Mouse (Mus musculus) heart, embryonic 12.5 days (tissue): Measurements from ENCODE around the gene Katnal1. TPM values are rescaled to one million over a fixed set of nuclear protein-coding genes. Genes with fewer than 3 reads are reported as not detected.

Experiments
- ATAC-seq: fragments of 200-750 bp; cut with Nextera tagmentation; 2 replicates; pipeline ENCODE4 v1.8.0; 2017; ENCODE audit warnings: moderate TSS enrichment, moderate library complexity; ENCODE audit not compliant: insufficient number of reproducible peaks, low FRiP score
- H3K27ac ChIP-seq: fragments of 300-500 bp; sonication (generic); 2 replicates; pipeline ENCODE4 v1.5.1; 2016; ENCODE audit warnings: mild to moderate bottlenecking, moderate library complexity; ENCODE audit not compliant: poor library complexity, severe bottlenecking
- H3K27me3 ChIP-seq: fragments of 300-500 bp; sonication (generic); replicated peaks from 2 replicates; pipeline ENCODE4 v1.6.1; 2016; ENCODE audit warnings: mild to moderate bottlenecking, moderate library complexity
- H3K36me3 ChIP-seq: fragments of 300-500 bp; sonication (generic); 2 replicates; pipeline ENCODE4 v1.6.1; 2016; ENCODE audit warnings: mild to moderate bottlenecking, moderate library complexity
- H3K4me1 ChIP-seq: fragments of 300-500 bp; sonication (generic); replicated peaks from 2 replicates; pipeline ENCODE4 v1.6.1; 2016; ENCODE audit warnings: mild to moderate bottlenecking
- H3K4me2 ChIP-seq: fragments of 300-500 bp; sonication (generic); 2 replicates; pipeline ENCODE4 v1.6.1; 2016; ENCODE audit warnings: mild to moderate bottlenecking, moderate library complexity
- H3K4me3 ChIP-seq: fragments of 300-500 bp; sonication (generic); 2 replicates; pipeline ENCODE4 v1.5.1; 2016; ENCODE audit warnings: mild to moderate bottlenecking
- H3K9ac ChIP-seq: fragments of 300-500 bp; sonication (generic); 2 replicates; pipeline ENCODE4 v1.6.1; 2016; ENCODE audit warnings: mild to moderate bottlenecking, moderate library complexity
- H3K9me3 ChIP-seq: fragments of 300-500 bp; sonication (generic); replicated peaks from 2 replicates; pipeline ENCODE4 v1.6.1; 2016; ENCODE audit warnings: mild to moderate bottlenecking, moderate library complexity
- WGBS: fragments of 180-500 bp; shearing (Covaris S2); methylation state at CpG from one replicate; pipeline ENCODE4 v1.1.7; 2016; 5-methylcytosine and 5-hydroxymethylcytosine counted together
- polyA plus RNA-seq: library from polyadenylated mRNA; unstranded; fragments of >200 nt; fragmentation: Nextera tagmentation; extraction: Ambion mirVana; gene quantifications from 2 replicates; pipeline ENCODE4 v1.2.1, GENCODE M21; 2016

Katnal1 gene
- polyA plus RNA-seq, 1 experiment from 2014 or later, result 19.2 TPM

DNA sequence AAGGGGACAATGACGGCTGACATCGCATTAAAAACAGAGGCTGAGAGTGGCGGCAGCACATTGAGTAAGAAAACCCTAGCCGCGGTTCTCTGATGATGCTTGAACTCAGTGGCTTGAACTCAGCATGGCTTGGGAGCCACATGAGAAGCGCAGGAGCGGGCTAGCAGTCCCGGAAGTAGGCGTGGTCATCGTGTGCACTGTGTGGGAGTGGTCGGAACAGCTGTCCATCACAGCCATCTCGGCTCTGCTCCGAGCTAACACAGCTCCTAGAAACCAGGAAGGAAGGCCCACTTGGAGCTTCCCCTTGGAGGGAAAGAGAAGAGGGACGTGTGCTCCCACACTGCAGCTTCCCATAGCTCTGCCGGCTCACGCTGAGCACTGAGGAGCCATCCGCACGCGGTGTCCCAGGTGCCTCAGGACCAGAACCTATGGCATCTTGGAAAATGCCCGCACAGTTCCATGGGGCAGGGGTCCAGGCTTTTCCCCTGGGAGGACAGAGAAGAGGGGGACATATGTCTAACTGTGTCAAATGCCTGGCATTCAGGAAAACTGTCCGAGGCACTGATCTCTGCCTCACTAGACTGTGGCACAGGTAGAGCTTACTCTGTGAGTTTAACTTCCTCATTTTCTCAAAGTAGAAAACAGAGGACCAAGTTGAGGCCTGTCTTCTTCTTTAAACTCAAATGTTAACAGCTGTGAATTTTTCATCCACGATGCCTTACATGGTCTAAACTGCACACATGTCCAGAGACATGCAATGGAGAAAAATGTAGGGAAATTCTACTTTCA is 43.1 kb downstream of the Katnal1 start:
- ATAC-seq, result peak; percentile 93
- no peak overlapping the region for H3K27ac ChIP-seq
- no peaks in the 10 kb centered on the region for H3K9me3 ChIP-seq
- H3K4me2 ChIP-seq, result peak overlapping the region; percentile 52
- WGBS, result 33% methylated on average over 22 of the region's 22 CpGs
- H3K4me3 ChIP-seq, result no peak overlapping the region; the same call in 1 of the 2 replicates
- H3K36me3 ChIP-seq, result peaks cover 68% of the 10 kb centered on the region
- H3K27me3 ChIP-seq, result no peaks in the 10 kb centered on the region
- H3K4me1 ChIP-seq, result 0 out of 2 replicates have a peak, but pooled peaks cover 3% of the 10 kb centered on the region
- no peak overlapping the region for H3K9ac ChIP-seq

DNA sequence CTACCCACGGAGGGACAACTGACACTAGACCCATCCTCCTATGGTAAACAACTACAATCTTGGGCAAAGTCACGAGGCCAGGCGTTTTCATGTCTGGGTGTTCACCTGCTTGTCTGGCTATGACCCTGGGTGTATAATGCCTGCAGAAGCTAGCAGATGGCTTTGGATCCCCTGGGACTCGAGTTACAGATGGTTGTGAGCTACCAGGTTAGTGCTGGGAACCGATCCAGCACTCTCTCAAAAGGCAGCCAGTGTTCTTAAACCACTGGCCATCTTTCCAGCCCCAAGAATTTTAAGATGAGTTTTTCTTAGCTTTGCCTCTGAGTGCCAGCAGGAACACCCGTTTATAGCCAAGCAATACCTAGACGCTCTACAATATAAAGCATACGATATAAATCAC is 45.4 kb downstream of the Katnal1 start:
- H3K36me3 ChIP-seq, result peaks cover 68% of the 10 kb centered on the region
- H3K9me3 ChIP-seq, result peaks cover 6% of the 10 kb centered on the region; the same call in 1 of the 2 replicates
- H3K27ac ChIP-seq, result no peak overlapping the region
- H3K4me2 ChIP-seq, result no peak overlapping the region
- no peak overlapping the region for H3K9ac ChIP-seq
- no peaks in the 10 kb centered on the region for H3K27me3 ChIP-seq
- no peak overlapping the region for H3K4me3 ChIP-seq
- no peak for ATAC-seq
- WGBS, result 89% methylated on average over 8 of the region's 8 CpGs
- 0 out of 2 replicates have a peak, but pooled peaks cover 3% of the 10 kb centered on the region for H3K4me1 ChIP-seq

DNA sequence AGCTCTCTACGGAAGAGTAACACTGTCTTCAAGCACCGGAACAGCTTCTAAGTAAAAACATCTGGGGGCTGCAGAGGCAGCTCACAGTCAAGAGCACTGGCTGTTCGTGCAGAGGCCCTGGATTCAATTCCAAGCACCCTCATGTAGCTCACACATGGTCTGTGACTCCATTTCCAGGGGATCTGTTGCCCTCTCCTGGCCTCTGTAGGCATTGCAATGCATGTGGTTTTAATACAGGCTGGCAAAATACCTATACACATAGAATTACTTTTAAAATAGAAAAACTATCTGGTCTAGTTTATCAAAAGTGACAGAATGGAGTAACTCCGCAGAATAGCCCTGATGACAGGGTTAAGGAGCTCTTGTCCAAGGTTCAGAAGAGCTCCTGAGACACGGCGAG is 49.9 kb downstream of the Katnal1 start:
- Histone ChIP-seq H3K4me2 (no peak overlapping the region), H3K36me3 (peaks cover 77% of the 10 kb centered on the region), H3K27ac (no peak overlapping the region), H3K4me3 (no peak overlapping the region), H3K27me3 (no peaks in the 10 kb centered on the region), H3K9ac (no peak overlapping the region), H3K4me1 (no peaks in the 10 kb centered on the region), H3K9me3 (peaks cover 6% of the 10 kb centered on the region; the same call in 1 of the 2 replicates)
- 88% methylated on average over 6 of the region's 6 CpGs for WGBS
- ATAC-seq, result no peak

DNA sequence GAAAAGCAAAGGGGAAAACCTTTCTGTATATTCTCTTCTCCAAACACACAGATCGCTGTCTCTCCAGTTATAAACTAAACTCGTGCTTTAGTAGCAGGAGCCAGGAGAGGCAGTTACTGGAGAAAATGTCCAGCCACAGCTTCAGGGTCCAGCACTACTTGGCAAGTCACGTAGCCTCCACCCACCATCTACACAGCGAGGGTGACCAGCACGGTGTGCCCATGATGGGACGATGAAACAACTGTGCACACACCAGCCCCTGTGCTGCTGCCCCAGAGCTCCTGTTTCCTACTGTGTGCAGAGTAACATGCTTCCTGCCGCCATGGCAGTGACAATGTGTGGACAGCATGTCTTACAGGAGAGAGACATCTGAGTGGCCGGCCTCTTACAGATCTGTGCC is 56.0 kb downstream of the Katnal1 start:
- ATAC-seq, result no peak

DNA sequence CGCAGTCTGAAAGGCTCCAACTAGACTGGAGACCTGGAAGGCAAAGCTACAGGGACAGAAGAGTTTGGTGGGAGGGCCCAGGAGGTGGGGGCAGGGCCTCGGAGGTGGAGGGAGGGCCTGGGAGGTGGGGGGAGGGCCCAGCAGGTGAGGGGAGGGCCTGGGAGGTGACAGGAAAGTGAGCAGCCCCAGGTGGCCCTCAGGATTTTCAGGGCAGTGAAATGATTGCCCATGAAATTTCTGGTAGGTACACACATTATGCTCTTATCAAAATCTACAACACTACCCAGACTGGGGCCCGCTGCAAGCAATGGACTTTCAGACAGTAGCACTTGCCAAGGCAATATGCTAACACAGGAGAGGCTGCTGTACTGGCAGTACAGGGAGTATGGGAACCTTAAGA is 59.5 kb downstream of the Katnal1 start:
- no peak for ATAC-seq
- WGBS, result 31% methylated on average over 3 of the region's 3 CpGs
- H3K4me3 ChIP-seq, result no peak overlapping the region
- H3K27ac ChIP-seq, result no peak overlapping the region
- no peak overlapping the region for H3K4me2 ChIP-seq
- H3K36me3 ChIP-seq, result peaks cover 20% of the 10 kb centered on the region
- H3K4me1 ChIP-seq, result no peaks in the 10 kb centered on the region
- no peak overlapping the region for H3K9ac ChIP-seq
- H3K27me3 ChIP-seq, result no peaks in the 10 kb centered on the region
- H3K9me3 ChIP-seq, result no peaks in the 10 kb centered on the region

More for the DNA sequence above, 56.0 kb downstream of the Katnal1 start:
- Histone ChIP-seq H3K9ac (no peak overlapping the region), H3K4me3 (no peak overlapping the region), H3K27ac (no peak overlapping the region), H3K27me3 (no peaks in the 10 kb centered on the region), H3K4me2 (no peak overlapping the region), H3K36me3 (peaks cover 53% of the 10 kb centered on the region), H3K9me3 (no peaks in the 10 kb centered on the region), H3K4me1 (no peaks in the 10 kb centered on the region)
- 74% methylated on average over 8 of the region's 8 CpGs for WGBS

DNA sequence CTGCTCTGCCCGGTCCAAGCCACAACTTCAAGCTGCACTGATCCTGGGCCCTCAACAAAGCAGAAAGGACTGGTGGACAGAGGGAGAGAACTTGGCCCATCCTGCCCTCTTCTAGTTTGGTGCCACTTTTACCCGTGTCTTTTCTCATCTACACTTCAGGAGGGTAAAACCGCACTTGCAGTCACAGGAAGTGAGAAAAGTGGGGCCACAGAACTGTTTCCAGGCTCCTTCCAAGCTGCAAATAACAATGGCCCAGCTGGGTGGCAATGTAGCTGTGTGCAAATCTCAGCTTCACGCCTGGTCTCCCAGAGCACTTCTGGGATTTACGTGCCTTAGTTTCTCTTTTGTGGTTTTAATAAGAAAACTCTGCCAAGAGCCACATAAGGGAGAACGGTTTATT is 61.4 kb downstream of the Katnal1 start:
- no peak overlapping the region for H3K27ac ChIP-seq
- no peak overlapping the region for H3K4me3 ChIP-seq
- H3K27me3 ChIP-seq, result no peaks in the 10 kb centered on the region
- peaks cover 6% of the 10 kb centered on the region; the same call in 1 of the 2 replicates for H3K36me3 ChIP-seq
- no peak for ATAC-seq
- H3K4me1 ChIP-seq, result no peaks in the 10 kb centered on the region
- H3K9me3 ChIP-seq, result no peaks in the 10 kb centered on the region
- 74% methylated on average over 6 of the region's 6 CpGs for WGBS
- no peak overlapping the region for H3K4me2 ChIP-seq
- H3K9ac ChIP-seq, result no peak overlapping the region

DNA sequence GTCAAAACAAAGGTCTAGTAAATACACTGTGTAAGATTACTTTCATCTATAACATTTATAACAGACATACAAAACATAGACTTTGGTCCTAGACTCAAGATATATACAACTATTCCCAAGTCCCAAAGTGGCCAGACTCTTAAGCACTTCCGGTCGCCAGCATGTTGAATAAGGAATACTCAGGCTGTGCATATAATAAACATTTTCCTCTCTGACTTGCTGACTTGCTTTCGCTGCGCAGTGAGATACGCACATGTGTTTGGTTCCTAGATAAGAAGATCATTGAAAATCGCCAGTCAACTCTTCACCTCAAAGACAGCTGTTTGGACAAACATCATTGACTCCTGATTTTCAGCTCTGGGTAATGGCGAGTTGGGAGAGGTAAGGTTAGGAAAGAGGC is 61.9 kb downstream of the Katnal1 start:
- ATAC-seq, result no peak

DNA sequence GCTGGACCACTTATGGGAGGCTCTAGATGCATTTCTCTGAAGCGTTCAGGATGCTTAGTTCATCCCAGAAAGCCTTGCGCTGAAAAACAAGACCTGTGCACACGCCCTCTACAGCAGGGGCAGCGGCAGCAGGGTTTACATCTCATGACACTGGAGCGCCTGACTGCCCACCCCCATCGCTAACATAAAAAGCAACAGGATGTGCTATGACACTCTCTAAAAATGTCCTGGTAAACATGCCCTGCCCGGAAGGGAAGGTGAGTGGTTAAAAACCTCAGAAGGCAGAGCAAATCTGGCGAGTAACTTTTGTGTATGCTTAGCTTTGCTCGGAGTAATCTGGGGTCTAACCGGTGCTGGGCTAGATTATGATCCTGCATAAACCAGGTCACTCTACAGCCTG is 62.5 kb downstream of the Katnal1 start:
- no peak for ATAC-seq
- Histone ChIP-seq H3K36me3 (no peaks in the 10 kb centered on the region; the same call in 1 of the 2 replicates), H3K27ac (no peak overlapping the region), H3K9ac (no peak overlapping the region), H3K9me3 (no peaks in the 10 kb centered on the region), H3K4me2 (no peak overlapping the region), H3K4me1 (no peaks in the 10 kb centered on the region), H3K27me3 (no peaks in the 10 kb centered on the region), H3K4me3 (no peak overlapping the region)
- 66% methylated on average over 10 of the region's 10 CpGs for WGBS

More for the DNA sequence above, 61.9 kb downstream of the Katnal1 start:
- H3K36me3 ChIP-seq, result peaks cover 1% of the 10 kb centered on the region; the same call in 1 of the 2 replicates
- H3K4me3 ChIP-seq, result no peak overlapping the region
- H3K9me3 ChIP-seq, result no peaks in the 10 kb centered on the region
- no peak overlapping the region for H3K27ac ChIP-seq
- no peak overlapping the region for H3K4me2 ChIP-seq
- no peaks in the 10 kb centered on the region for H3K4me1 ChIP-seq
- no peak overlapping the region for H3K9ac ChIP-seq
- no peaks in the 10 kb centered on the region for H3K27me3 ChIP-seq
- WGBS, result 67% methylated on average over 7 of the region's 7 CpGs

DNA sequence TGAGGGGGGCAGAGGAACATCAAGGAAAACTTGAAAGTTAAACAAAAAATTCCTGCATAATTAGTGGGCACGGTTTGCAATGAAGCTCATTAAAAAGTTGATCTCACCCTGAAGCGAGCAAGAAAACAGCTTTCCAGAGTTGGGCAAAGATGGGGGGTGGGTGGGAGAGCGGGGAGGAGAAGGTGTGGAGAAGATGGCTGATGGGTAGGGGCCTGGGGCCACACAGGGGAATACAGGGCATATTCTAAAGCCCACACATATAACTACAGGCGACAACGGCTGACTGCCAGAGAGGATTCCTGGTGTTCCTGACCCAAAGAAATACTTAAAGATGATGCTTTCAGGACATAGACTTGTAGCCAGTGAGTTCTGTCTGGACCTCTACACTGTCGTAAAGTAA is 65.7 kb downstream of the Katnal1 start:
- Histone ChIP-seq H3K27ac (no peak overlapping the region), H3K9ac (no peak overlapping the region), H3K4me2 (no peak overlapping the region), H3K4me1 (no peaks in the 10 kb centered on the region), H3K4me3 (no peak overlapping the region), H3K9me3 (no peaks in the 10 kb centered on the region), H3K27me3 (no peaks in the 10 kb centered on the region), H3K36me3 (no peaks in the 10 kb centered on the region)
- ATAC-seq, result no peak
- WGBS, result 71% methylated on average over 6 of the region's 6 CpGs

DNA sequence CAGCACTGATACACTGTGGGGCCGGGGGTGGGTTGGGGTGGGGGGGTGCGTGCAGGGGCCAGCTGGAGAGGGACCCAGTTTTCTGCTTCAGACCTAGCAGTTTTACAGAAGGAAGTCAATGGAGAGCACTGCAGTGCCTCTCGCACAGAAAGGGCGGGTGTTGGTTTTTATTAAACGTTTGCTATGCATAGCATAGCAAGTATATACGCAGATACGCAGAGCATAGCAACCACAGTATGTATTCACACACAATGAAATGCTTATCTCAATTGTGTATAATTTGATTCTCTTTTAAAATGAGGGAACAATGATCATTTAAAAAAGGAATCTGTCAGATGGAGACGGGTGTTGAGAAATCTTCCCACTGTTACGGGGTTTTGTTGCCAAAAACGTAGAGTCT is 66.3 kb downstream of the Katnal1 start:
- WGBS, result 85% methylated on average over 10 of the region's 10 CpGs

DNA sequence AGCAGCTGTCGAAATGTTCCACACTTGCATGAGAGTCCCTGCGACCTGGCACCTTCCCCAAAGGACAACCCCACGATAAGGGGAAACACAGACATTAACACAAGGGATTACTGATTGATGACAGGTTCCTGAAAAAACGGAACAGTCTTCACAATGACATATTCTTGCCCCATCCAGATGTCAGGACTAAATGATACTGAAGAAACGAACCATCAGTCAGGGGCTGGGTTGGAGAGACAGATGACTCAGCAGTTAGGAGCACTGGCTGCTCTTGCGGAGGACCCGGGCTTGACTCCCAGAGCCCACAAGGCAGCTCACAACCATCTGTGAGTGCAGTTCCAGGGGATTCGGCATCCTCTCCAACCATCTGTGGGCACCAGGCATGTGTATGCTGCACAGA is 67.0 kb downstream of the Katnal1 start:
- Histone ChIP-seq H3K9me3 (no peaks in the 10 kb centered on the region), H3K27ac (no peak overlapping the region), H3K9ac (no peak overlapping the region), H3K27me3 (no peaks in the 10 kb centered on the region), H3K4me1 (no peaks in the 10 kb centered on the region), H3K4me2 (no peak overlapping the region), H3K4me3 (no peak overlapping the region), H3K36me3 (no peaks in the 10 kb centered on the region)
- whole genome bisulfite sequencing, result 50% methylated on average over 8 of the region's 8 CpGs
- no peak for ATAC-seq

More for the DNA sequence above, 66.3 kb downstream of the Katnal1 start:
- H3K4me3 ChIP-seq, result no peak overlapping the region
- H3K4me2 ChIP-seq, result no peak overlapping the region
- H3K9me3 ChIP-seq, result no peaks in the 10 kb centered on the region
- H3K36me3 ChIP-seq, result no peaks in the 10 kb centered on the region
- no peak overlapping the region for H3K9ac ChIP-seq
- ATAC-seq, result no peak
- H3K27ac ChIP-seq, result no peak overlapping the region
- H3K4me1 ChIP-seq, result no peaks in the 10 kb centered on the region
- no peaks in the 10 kb centered on the region for H3K27me3 ChIP-seq

DNA sequence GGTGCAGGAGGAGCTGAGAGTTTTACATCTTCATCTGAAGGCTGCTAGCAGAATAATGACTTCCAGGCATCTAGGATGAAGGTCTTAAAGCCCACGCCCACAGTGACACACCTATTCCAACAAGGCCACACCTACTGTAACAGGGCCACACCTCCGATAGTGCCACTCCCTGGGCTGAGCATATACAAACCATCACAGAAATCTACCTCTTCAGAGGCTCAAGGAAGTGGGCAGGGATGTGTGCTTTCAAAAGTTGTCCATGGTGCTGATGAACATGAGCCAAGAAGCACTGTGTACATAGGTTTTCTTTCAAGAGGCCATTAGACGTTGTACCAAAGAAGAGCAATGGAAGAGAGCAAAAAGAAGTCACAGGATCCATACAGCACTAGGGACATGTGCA is 71.6 kb downstream of the Katnal1 start:
- no peaks in the 10 kb centered on the region for H3K36me3 ChIP-seq
- no peaks in the 10 kb centered on the region for H3K27me3 ChIP-seq
- no peaks in the 10 kb centered on the region for H3K9me3 ChIP-seq
- no peak overlapping the region for H3K9ac ChIP-seq
- no peak overlapping the region for H3K4me3 ChIP-seq
- H3K4me2 ChIP-seq, result no peak overlapping the region
- 76% methylated on average over 3 of the region's 3 CpGs for WGBS
- H3K4me1 ChIP-seq, result no peaks in the 10 kb centered on the region
- no peak overlapping the region for H3K27ac ChIP-seq
- ATAC-seq, result no peak
